Mouse (Mus musculus) erythroid progenitor cell, adult 5-6 weeks (primary cell): ENCODE results near the gene Serbp1. TPM values are rescaled to one million over a fixed set of nuclear protein-coding genes. Genes with fewer than 3 reads are reported as not detected.
"Not testable (repeated sequence)": the region's sequence is repeated elsewhere in the genome, so short reads cannot be mapped to it uniquely, and the experiment has no call there.

Source experiments
- ATAC-seq: replicated peaks from 2 replicates; pipeline ENCODE4 v1.8.0; 2016; ENCODE audit warnings: moderate number of reproducible peaks, mild to moderate bottlenecking, moderate TSS enrichment, inconsistent platforms; ENCODE audit not compliant: poor library complexity, low FRiP score, severe bottlenecking
- total RNA-seq, 2 experiments: library from RNA; stranded (forward) in 1 of 2; stranded (reverse) in 1 of 2; fragments of 150-400 nt in 1 of 2; fragments of 186-747, 209-891 nt in 1 of 2; gene quantifications; 2 replicates each; pipeline versions ENCODE4 v1.2.3 to v1.2.4; 2015 to 2017; ENCODE audit warnings: low replicate concordance in 2 of 2

Gene Serbp1
- total RNA-seq (2015; ENCODE audit: low replicate concordance): 456 and 459 TPM in 2 replicates
- 627 and 659 TPM in 2 replicates for total RNA-seq (2017; ENCODE audit: low replicate concordance)

DNA sequence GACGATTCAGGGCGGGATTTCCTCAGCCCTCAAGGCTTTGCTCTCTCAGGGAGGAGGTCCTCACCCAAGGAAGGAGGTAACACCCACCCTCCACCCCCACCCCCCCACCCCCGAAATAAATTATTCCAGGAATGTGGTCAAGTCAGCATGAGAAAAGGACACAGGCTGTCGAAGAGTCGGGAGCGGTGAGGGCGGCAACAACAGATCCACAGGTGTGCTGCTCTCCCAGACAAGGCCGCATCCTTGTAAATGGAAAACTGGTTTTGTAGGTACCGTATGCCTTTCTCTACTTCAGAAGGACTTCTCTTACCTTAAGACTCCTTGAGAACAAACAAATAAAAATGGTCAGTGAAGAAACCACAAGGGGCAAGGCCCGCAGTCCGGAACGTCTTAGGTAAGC, at the start of gene Serbp1:
Gene Serbp1, plus strand, starts transcription at position 200 of the 400 bp plus-strand sequence.
- ATAC-seq: no peak

GRCm38 (mm10) chr6:67193591-67193990, 44.4 kb upstream of the Serbp1 start:
- no peak for ATAC-seq

- no peak for ATAC-seq
These were observed 43.4 kb upstream of the Serbp1 start for GRCm38 (mm10) chr6:67194606-67195005.

- no peak for ATAC-seq
These were observed 42.8 kb upstream of the Serbp1 start for GRCm38 (mm10) chr6:67195148-67195611.

DNA sequence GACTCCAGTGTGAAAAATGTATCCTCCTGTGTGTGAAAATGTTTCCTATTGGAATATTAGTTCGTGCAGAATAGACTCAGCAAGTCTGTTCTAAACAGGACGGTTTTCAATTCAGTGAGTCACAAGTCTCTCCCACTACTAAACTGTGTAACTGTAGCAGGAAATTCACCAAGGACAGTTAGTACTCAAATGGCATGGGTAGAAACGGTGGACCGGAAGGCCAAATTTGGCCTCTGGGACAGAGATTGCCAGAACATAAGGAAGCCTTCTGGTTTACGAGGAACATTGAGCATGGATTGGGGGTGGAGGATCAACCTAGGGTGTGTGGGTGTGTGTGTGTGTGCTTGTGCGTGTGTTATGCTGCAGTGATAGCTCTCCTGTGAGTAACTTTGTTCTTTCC, 41.2 kb upstream of the Serbp1 start:
- no peak for ATAC-seq

GRCm38 (mm10) chr6:67198085-67198484, 39.9 kb upstream of the Serbp1 start:
- no peak for ATAC-seq

DNA sequence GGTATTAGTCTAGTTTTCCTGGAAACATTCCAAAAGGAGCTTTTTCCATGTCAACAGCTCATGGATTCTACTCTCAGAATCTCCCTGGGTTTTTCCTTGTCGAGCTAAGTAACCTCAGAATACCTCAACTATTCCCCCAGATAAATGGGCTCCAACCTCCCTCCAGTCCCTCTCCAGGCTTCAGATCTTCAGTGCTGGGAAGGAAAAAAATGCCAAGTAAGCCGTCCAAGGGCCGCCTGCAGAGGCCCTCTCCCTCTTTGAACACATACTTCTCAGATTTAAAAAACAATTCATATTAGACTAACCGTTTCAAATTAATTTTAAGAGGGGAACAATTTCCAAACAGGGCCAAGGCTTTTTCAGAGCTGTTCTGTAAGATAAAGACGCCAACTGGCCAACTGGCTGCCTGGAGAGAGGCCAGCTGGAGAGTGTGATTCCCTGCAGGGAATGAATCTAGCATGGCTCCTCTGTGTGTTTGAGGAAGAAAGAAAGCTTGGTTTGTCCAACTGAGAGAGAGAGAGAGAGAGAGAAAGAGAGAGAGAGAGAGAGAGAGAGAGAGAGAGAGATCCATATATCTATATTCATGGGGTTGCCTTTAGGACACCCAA, 37.2 kb upstream of the Serbp1 start:
- ATAC-seq: no peak

- no peak for ATAC-seq
These were observed 32.6 kb upstream of the Serbp1 start for GRCm38 (mm10) chr6:67205081-67206037.

DNA sequence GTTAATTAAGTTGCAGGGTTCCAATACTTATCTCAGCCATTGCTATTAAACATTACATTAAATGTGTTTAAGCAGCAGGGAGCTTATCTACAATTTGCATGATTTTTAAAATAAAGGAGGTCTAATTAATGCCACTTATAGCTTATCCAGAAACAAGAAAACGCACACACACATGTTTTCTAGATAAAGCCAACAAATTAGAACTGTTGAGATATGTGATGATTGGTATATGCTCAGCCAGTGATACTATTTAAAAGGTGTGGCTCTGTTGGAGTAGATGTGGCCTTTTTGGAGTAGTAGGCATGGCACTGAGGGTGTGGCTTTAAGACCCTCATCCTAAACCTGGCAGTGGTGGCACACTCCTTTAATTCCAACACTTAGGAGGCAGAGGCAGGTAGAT, 25.6 kb upstream of the Serbp1 start:
- ATAC-seq: no peak

GRCm38 (mm10) chr6:67213429-67214098, 24.4 kb upstream of the Serbp1 start:
- ATAC-seq: no peak

DNA sequence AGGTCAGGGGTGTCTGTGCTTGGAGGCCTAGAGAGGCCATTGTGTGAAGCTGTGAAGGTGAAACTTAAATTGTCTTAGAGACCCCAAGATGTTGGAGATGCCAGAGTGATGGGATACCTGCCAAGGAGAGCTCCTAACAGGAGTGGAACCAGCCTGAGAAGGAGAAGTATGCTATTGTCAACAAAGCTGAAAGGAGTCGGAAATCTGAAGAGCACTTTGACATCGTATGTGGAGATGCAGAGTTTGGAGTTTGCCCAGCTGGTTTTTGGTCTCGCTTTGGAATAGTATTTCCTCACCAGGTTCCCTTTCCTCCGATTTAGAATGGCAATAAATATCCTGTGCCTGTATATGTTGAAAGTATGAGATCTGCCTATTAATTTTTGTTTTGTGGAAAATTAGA, 20.6 kb upstream of the Serbp1 start:
- ATAC-seq: no peak

GRCm38 (mm10) chr6:67217846-67218245, 20.1 kb upstream of the Serbp1 start:
- ATAC-seq: no peak

- ATAC-seq: no peak
These were observed 19.4 kb upstream of the Serbp1 start for GRCm38 (mm10) chr6:67218566-67218965.

DNA sequence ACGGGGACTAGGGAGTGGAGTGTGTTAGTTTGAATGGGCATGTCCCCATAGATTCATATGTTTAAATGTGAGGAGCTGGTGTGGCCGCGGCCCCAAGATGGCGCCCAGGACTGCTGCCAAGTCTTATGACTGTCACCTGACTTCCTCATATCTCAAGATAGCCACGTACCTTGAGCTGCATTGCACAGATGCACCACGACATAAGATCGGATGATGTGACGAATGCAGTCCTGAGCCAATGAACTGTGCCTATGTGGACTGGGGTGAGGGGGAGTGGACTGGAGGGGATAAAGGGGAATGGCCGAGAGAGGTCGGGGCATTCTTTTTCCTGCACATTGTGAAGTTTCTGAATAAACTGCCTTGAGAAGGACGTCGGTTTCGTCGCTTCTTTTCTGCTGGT, 18.0 kb upstream of the Serbp1 start:
- not testable (repeated sequence) for ATAC-seq

DNA sequence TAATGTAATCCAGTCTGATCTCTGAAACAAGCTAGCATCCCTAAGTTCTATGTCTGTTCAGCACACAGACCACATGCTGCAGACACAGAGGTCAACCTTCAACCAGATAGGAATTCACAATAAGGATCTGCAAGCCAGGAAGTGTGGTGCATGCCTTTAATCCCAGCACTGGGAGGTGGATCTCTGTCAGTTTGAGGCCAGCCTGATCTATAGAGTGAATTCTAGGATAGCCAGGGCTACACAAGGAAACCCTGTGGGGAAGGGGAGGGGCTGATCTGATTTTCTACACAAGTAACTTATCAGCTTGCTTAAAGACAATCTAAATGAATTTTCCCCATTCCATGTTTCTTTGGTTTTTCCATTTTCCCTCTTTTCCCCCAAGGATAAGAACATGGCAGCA, 17.2 kb upstream of the Serbp1 start:
- ATAC-seq: no peak

GRCm38 (mm10) chr6:67223082-67223481, 14.9 kb upstream of the Serbp1 start:
- ATAC-seq: no peak

DNA sequence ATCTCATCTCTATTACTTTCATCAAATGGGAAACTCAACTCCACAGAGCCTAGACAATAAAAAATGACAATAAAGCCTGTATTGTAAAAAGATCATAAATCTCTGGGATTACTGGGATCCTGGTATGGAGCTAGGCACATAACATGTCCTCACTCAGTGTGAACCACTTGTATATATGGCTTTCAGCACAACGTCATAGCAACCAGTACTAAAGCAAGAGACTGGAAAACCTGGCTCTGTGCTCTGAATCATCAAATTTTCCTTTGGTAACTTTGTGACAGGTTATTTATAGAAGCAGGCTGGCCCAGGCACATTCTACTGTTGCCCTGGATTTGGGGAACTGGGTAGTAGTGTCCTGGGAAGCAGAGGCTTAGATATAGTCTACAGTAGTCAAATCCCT, 14.5 kb upstream of the Serbp1 start:
- no peak for ATAC-seq

- no peak for ATAC-seq
These were observed 11.7 kb upstream of the Serbp1 start for GRCm38 (mm10) chr6:67226286-67226685.

- ATAC-seq: no peak
These were observed 9.4 kb upstream of the Serbp1 start for GRCm38 (mm10) chr6:67228459-67229107.

- no peak for ATAC-seq
These were observed 8.5 kb upstream of the Serbp1 start for GRCm38 (mm10) chr6:67229521-67229920.
